Mouse (Mus musculus): ENCODE results near the gene Ppm1h.

Gene Ppm1h

DNA sequence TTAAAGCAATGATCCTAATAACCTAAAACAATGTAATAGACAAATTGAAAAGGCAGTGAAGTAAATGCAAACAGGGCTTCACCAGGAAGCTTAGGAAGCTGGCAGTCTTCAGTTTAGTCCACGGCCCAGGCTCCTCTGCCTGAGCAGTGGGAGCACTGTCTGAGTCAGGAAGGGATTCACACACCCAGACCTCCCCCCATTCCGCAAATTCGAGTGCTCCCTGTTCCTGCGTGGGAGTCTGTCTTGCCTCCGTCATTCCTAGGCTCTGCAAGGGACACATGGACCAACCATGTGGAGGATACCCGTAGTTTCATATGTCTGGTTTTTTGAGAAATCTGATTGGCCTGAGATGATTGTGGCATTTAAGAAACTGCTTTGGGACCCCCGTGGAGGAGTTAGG is 67.6 kb downstream of the Ppm1h start:
- DNase-seq (ENCODE audit: low read depth) = no peak

DNA sequence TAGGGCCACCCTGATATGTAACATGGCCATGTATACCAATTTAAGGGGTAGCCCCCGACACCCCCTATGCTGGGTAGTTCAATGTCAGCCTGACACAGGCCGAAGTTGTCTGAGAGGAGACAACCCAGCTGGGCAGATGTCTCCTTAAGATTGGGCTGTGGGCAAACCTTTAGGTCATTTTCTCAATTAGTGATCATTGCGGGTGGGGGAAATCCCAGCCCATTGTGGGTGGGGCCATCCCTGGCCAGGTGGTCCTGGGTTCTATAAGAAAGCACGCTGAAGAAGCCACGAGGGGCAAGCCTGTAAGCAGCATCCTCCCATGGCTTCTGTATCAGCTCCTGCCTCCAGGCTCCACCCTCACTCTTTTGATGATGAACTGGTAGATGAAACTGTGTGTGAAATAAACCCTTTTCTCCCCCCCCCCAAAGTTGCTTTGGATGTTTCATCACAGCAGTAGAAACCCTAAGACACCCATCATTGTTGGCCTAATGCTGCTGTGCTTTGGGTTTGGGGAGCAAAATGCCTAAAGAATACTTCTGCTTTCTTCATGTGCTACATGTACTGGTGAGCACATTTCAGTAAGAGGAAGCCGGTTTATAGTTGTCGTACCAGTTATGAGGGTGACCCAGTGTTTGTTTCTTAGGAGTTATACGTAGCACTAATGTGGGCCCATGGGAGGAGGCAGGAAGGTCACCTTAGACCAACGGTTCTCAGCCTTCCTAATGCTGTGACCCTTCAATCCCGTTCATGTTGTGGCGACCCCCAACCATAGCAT is 68.8 kb downstream of the Ppm1h start:
- DNase-seq (ENCODE audit: low read depth) = no peak

DNA sequence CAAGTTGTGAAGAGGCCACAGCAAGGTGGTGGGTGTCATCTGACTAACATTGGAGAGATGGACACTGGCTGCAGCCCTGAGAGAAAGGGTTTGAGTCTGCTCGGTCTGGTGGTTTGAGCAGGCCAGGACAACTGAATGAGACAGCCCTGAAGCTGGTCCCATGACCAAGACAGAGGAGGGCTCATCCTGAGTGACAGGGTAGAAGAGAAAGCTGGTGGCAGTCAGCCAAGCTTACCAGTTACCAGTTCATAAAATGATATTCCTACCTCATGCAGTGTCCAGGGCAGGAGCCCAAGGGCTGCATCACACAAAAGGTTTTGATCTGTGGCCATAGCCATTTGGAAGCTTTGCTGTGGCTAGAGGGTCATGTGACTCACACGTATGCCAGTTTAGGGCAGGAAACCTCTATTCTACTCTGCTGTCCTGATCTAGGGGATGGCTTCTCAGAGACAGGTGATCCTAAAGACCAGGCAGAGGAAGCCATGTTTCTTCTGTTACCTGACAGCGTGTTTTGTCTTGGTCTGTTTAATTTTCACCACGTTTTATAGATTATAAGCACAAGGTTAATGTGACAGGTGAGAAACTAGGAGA is 69.9 kb downstream of the Ppm1h start:
- no peak for DNase-seq (ENCODE audit: low read depth)

DNA sequence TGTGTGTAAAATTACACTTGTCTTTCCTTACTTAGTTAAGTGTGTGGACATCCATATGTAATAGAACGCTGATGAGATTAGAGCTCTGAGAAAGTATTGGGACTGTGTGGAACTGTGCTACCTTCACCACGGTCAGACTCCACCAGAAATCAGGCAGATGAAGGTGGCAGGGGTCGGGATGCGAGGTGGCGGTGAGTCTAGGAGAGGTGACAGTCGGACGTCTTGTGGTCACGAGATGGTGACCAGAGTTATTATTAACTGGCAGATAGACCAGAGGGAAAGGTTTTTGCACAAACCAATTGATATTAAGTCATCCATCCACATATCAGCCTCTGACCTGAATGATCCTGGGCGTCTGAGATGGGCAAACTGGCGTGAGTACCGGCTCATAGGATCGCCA is 70.5 kb downstream of the Ppm1h start:
- DNase-seq (ENCODE audit: low read depth) = no peak

DNA sequence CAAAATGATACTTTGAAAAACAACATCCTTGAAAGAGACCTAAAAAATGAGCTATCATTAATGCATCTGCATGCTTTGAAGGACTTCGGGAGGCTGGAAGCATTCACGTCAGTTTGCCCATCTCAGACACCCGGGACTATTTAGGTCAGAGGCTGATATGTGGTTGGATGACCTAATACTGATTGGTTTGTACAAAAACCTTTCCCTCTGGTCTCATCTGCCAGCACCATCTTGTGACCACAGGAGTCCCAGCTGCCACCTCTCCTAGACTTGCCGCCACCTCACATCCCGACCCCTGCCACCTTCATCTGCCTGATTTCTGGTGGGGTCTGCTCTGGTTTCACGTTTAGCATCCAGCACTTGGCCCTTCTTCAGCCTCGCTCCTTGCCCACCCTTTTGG is 71.3 kb downstream of the Ppm1h start:
- DNase-seq (ENCODE audit: low read depth) = no peak

DNA sequence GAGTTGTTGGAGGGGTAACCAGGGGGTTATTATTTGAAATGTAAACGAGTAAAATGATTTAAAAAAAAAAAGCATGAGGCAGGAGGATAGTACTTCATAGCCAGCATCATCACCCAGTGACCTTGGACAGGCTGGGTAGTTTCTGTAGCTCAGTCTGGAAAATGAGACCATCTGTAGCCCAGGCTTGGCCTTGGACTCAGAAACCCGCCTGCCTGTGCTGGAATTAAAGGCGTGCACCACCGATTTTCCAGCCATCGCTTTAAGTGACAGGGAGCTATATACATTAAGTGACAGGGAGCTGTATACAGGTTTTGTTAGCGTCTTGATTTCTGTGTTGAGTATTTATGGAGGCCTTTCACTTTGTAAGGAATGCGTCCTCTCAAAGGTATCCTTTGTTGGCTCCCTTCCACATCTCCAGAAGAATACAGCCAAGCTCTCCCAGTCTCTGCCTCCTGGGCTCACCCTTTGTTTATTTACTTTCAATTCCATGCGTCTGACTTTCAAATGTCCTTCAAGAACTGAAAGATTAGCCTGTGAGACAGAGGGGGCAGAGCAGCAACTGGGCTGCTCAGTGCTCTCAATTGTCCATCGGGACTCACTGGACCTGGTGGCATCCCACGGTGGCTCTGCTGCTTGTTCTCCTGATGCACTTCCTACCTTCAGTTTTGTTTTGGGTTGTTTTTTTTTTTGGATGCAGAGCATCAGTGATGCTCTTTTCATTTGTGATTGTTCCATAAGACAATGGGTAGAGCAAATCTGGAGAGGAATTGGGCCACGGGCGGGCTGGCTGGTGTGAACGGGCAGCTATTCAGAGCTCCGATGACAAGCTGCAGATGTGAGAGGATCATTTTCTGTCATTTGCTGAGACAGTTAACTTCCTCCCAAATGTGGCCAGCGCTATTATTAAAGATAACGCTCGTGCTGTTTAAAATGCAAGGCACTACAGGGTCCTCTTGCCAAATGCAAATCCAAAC is 74.7 kb downstream of the Ppm1h start:
- DNase-seq (ENCODE audit: low read depth) = no peak

DNA sequence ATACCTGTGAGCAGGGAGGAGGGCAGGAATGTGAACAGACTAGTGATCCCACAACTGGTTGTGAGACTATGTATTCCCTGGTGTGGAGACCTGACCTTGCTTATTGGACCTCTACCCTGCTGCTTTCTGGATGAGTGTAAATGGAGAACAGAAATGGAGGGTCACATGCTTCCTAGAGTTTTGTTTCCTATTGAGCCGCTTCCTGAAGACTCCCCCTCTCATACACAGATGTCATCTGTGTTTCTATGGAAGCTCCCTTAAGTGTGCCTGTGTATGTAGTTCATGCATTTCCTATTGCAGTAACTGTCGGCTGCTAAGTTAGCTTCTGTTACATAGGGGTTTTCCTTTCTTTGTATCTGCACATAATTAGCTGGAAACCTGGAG is 75.4 kb downstream of the Ppm1h start:
- DNase-seq (ENCODE audit: low read depth) = no peak

DNA sequence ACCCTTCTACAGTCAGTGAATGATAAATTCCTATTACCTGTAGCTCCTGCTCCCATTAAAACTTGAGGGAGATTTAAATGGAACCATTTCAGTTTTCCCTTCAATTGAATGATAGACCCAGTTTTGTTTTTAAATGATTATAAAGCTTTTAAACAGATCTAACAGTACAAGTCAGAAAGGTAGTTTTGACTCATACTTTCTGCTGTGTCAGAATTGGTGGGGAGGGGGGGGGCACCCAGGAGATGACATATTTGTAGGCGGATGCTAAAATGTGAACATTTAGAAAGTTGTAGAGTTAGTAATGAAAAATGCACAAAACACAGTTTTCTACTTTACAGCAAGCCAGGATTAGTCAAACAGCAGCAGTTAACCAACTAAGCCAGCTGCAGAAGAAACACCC is 76.4 kb downstream of the Ppm1h start:
- no peak for DNase-seq (ENCODE audit: low read depth)

DNA sequence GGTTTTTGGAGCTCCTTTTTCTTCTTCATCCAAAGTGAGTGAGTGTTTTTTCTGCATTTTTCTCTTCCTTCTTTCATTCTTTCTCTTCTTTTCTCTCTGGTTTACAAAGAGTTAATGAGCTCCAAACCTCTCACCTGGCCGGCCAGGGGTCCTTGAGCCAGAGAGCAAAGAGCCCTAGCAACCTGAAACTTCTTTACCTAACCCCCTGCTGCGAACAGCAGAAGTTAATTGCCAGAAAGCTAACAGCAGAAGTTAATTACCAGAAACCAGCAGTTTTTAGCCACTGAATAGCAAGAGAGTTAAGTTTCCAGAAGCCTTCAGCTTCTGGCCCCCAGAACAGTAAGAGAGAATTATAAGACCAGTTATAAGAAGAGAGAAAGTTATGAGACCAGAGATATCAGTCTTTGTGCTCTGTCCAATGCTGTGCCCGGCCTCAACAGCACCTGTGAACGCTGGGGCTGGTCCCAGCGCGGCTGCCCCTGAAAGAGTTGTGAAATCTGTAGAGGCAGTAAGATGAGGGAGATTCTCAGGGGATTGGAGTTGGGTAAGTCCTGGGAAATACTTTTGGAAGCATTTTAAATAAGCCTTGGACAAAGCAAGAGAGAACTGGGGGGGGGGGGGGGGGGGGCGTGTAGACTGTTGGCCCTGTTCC is 78.4 kb downstream of the Ppm1h start:
- no peak for DNase-seq (ENCODE audit: low read depth)

DNA sequence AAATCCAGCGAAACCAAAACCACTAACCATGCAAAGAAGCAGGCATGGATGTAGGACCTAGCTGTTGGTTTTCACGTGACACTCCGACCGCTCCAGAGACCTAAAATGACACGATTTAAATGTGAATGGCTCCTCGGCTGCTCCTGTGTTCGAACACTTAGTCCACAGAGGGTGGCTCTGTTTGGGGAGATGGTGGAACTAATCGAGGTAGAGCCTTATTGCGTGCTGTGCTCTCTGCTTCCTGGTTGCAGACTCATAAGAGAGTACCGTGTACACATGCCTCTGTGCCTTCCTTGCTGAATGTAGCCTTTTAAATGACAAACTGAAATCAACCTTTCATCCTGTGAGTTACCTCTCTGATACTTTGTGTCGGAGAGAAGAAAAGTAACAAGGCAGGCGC is 79.2 kb downstream of the Ppm1h start:
- DNase-seq (ENCODE audit: low read depth) = no peak

DNA sequence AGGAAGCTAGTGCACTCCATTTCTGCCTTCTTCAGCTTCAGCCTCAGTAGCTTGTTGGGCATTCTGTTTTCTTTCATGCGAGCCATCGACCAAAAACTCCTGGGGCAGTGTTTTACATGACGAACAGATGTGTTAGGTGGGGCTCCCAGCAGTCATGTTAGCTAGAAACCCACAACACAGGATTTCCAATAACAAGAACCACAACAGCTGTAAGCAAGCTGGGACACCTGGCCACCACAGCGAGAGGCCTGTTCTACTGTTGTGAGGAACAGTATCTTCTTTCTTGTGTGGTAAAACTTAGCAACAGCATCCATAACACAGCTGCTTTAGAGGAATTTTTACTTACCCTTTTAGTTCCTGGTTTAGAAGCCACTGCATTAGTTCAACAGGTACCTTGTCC is 79.8 kb downstream of the Ppm1h start:
- DNase-seq (ENCODE audit: low read depth) = no peak

DNA sequence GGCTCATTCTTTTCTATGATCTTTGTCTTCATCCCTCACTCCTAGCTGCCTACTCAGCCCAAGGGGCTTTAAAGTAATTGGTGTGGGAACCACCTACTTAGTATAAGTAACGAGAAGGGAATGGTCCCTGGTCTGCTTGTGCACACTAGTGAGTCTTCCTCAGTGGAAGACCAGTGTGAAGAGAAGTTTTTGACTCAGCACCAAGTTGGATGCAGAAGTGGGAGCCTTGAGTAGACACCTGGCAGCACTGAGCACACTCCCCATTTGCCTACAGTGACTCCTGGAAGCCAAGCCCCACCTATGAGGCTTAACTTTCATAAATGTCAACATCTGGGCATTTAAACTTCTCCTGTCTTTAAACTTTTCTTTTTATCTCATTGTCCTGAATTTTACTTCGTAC is 81.2 kb downstream of the Ppm1h start:
- DNase-seq (ENCODE audit: low read depth) = no peak

DNA sequence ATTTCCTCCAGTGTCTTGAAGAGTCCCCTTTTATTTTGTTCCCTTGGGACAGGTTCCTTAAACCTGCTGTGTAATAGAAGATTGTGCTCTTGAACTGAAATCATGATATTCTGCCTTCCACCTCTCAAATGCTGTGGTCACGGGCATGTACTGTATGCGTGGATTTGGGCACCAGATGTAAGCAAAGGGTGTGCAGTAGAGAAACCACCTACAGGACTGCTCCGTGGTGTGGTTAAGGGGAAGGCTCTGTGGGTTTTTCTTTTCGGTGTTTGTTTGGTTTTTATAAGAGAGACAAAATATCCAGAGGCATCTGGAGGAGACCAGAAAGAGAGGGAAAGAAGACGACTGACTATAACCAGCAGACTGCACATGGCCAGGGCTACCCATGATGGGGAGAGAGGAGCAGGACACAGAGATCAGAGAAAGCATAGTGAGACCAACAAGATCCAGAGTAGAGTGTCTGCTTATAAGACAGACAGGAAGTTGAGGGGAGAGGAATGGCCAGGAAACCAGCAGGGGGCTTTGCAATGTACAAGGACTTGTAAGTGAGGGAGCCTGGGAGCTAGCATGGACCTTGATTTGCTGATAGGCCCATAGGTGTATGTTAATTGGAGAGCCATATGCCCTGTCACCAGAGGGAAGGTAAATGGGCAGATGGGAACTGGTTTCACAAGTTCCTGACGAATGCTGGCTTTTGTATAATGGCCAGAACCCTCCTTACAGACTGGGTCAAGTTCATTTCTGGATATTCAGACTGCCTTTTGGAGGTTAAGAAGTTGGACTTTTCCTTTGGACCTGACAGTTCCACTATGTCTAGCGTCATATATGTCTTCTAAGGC is 82.1 kb downstream of the Ppm1h start:
- DNase-seq (ENCODE audit: low read depth) = no peak

DNA sequence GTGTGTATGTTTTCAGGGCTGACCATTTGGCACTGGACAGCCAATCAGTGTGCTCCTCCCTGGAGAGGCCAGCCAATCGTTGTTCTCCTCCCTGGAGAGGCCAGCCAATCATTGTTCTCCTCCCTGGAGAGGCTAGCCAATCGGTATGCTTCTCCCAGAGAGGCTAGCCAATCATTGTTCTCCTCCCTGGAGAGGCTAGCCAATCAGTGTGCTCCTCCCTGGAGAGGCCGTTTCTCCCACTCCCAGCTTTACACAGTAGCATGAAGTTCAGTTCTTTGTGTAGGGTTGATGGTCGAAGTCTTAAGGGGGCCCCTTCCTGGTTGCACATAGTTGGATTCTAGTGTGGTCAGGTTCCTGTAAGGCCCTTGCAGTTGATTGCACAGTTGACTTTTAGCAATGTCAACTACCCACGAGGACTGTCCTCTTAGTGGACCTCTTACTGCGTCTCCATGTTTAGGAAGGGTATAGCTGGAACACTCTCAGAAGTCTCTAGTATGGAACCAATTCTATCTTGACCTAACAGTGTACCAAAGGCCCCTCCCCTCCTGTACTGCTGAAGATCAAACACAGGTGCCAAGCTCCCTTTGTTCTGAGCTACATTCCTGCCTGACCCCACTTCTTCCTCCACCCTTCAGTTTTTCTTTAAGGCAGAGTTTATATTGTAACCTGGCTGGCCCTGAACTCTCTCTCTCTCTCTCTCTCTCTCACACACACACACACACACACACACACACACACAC is 84.4 kb downstream of the Ppm1h start:
- DNase-seq (ENCODE audit: low read depth) = no peak

DNA sequence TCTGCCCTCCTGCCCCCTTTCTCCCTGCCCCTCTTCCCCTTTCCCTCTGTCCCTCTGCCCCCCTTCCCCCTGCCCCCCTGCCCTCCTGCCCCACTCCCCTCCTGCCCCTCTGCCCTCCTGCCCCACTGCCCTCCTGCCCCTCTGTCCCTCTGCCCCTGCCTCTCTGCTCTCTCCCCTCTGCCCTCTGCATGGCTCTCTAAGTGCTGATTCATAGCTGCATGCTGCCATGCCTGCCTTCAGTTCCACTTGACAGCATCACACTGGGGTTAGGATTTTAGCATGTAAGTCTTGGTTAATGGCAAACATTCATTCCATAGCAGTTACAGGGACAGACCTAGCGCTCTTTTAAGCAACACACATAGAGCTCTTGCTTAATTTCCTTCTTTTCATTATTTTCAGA is 85.0 kb downstream of the Ppm1h start:
- DNase-seq (ENCODE audit: low read depth) = no peak

DNA sequence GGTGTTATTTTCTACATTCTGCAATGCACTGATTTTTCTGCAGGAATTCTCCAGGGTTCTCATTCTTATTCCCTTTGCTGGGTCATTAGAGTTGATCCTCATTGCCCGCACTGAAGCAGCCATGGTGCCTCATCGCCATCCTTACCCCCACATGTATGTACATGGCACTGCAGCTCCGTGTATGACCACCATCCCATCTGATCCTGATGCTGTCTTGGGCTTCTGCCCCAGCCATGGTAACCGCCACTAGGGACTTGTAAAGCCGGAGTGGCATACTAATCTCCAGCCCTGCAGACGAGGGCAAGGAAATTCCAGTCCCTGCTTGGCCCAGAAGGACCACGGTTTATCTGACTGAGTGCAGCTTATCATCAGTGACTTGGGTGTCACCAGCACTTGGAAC is 86.1 kb downstream of the Ppm1h start:
- DNase-seq (ENCODE audit: low read depth) = no peak

DNA sequence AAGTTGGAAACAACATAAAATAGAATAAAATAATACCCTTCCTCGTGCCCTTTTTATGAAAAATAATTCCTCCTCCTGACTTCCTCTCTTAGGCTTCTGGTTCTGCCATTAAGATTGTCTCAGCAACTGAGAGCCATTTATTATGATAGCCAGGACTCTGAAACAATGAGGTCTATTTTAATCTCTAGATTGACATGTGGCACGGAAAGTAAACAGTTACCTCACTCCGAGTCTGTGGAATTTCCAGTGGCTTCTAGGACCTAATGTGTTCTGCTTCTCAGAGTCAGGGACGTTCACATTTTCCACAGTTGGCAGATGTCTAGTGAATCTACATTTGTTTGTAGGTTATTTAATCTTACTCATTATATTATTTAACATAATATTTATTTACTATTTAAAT is 87.0 kb downstream of the Ppm1h start:
- no peak for DNase-seq (ENCODE audit: low read depth)

DNA sequence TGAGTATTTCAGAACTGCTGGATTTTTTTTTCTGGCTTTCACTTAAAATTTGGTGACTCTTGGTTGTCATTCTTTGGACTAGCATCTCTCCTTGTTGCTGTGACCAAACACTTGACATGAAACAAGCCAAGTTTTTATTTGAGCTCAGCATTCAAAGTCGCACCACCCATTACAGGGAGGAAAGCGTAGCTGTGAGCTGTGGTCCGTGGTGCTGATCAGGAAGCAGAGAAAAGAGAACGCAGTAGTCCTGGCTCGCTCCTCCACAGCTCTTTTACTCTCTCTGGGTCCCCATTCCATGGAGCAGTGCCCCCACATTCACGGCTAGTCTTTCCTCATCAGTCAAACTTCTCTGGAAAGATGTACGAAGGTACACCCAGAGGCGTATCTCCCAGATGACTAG is 87.4 kb downstream of the Ppm1h start:
- no peak for DNase-seq (ENCODE audit: low read depth)

DNA sequence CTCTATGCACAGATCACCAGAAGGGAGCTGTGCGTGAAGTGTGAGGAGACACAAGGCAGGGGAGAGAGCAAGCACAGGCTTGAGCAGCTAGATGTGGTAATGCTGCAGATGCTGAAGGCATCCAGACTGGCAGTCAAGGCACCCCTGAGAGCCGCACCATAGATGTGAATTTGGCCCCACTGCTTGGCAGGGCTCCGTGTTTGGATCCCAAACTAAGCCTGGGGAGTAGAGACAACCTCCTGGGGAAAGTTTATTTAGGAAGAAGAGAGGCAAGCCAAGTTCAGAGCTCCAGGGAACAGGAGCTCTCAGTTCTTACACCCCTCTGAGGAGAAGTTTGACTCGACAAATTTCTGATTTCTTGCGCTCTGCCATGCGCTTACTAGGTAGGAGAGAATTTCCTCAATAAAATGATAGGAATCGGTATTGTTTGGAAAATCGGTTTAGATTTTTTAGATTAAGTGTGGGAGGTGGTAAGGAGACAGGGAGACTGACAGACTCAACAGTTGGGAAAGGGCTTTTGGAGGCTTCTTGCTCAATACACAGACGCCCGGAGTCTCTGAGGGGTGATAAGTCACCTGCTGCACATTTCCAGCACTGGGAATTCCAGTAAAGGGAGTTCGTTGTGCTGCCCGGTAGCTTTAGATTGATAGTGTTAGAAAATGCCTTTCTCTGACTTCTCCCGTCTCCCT is 89.8 kb downstream of the Ppm1h start:
- no peak for DNase-seq (ENCODE audit: low read depth)

DNA sequence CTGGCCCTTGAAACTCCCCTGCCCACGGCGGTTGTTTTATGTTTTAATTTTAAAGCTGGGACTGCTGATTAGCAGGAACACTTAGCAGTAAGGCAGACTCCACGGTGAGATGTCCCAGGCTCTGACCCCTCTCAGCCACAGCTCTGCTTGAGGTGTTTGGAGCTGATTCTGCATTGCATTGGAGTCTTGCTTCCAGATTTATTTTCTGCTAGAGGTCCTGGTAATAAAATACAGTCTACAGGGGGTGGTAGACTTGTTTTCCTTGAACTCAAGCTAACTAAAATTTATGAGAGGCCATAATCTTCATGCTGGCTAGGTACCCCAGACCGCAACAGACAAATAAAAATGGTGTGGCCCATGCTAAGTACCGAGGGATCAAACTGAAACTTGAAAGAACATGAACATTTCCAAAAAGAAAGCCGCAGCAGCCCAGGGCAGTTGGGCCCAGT is 90.4 kb downstream of the Ppm1h start:
- DNase-seq (ENCODE audit: low read depth) = no peak

Measured in 416B (cell line).